Mouse (Mus musculus) gastrocnemius, adult 8-10 months (tissue): ENCODE results near the gene Hist2h4. TPM values are rescaled to one million over a fixed set of nuclear protein-coding genes. Genes with fewer than 3 reads are reported as not detected.
"Not testable (repeated sequence)": the region's sequence is repeated elsewhere in the genome, so short reads cannot be mapped to it uniquely, and the experiment has no call there.

ENCODE experiments used
- DNase-seq, 2 experiments: peaks; one replicate each; pipeline ENCODE4 v3.0.0; 2022; ENCODE audit warnings: low spot score in 2 of 2
- total RNA-seq, 4 experiments: library from RNA; stranded (reverse); gene quantifications; 2 replicates each; pipeline ENCODE4 v1.2.4; 2022

The Hist2h4 gene
- total RNA-seq, 4 experiments from 2014 or later, result 5.6 to 8.2 (median 6.8) TPM

DNA sequence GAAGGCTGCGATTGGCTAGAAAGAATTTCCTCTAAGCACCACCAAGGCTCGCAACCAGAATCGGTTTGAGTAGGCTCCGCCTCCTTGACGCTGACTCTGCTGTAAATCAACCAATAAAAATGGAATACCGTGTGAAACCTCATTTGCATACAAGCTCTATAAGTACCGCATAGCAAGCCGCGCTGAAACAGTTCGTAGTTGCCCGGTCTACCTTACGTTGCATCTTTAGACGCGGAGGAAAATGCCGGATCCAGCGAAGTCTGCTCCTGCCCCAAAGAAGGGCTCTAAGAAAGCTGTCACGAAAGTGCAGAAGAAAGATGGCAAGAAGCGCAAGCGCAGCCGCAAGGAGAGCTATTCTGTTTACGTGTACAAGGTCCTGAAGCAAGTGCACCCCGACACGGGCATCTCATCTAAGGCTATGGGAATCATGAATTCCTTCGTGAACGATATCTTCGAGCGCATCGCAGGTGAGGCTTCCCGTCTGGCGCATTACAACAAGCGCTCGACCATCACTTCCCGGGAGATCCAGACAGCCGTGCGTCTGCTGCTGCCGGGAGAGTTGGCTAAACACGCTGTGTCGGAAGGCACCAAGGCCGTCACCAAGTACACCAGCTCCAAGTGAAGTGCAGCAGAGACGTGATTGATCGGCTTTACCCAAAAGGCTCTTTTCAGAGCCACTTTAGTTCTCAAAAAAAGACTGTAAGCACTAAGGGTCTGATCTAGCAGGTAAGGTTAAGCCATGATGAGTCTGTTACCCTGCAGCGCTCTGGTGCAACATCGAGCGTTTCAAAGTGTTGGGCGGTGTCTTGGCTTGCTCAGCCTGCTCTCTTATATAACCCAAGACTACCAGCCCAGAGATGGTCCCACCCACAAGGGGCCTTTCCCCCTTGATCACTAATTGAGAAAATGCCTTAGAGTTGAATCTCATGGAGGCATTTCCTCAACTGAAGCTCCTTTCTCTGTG, 6.7 kb upstream of the Hist2h4 start, which contains the start of gene Hist2h2bb:
Gene Hist2h2bb (plus strand): TSS at position 242 of the 964 bp plus-strand sequence.
- peak; percentile 82 to 89 for DNase-seq

DNA sequence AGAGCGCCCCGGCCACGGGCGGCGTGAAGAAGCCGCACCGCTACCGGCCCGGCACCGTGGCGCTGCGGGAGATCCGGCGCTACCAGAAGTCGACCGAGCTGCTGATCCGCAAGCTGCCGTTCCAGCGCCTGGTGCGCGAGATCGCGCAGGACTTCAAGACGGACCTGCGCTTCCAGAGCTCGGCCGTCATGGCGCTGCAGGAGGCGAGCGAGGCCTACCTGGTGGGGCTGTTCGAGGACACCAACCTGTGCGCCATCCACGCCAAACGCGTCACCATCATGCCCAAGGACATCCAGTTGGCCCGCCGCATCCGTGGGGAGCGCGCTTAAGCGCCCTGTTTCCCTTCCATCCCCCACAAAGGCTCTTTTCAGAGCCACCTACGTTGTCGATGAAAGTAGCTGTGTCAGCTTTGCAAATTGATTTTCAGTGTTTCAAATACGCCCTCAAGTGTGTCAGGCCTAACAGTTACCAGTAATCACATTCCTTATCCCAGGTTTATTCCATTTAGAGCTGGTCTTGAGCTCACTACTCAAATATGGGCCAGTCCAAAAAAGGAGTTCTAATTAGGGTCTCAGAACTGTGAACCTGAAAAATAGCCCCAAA, 5.8 kb upstream of the Hist2h4 start:
- not testable (repeated sequence) for DNase-seq

DNA sequence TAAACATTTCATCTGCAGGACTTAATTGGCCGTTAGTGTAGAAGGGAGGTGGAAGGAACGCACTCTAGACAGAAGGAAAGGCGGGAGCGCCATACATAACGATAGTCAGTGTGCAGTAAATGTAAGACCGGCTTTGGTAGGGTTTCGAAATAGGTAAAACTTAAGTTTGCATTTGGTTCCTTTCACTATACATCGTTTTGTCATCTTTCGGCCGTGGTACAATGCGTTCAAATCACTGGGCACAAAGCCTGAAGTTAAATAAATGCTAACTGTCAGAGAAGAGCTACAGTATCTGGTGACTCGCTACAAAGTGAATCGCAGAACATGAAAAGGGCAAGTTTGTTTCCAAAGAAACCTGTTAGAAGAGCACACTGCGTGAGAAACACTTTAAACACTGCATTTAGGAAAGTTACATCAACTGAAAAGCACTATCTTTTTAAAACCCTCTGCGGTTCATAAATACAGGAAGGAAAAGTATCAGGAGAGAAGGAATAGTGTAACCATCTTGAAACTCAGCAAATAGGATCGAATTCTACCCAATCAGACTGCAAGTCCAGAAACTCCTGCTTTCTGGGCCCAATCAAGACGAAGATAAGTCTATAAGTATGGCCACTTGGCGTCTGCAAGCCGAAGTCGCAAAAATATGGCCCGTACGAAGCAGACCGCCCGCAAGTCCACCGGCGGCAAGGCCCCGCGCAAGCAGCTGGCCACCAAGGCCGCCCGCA, 5.1 kb upstream of the Hist2h4 start, which contains the start of gene Hist2h3b:
Gene Hist2h3b (plus strand): TSS at position 604 of the 725 bp plus-strand sequence.
- peak; percentile 46 to 62 for DNase-seq

DNA sequence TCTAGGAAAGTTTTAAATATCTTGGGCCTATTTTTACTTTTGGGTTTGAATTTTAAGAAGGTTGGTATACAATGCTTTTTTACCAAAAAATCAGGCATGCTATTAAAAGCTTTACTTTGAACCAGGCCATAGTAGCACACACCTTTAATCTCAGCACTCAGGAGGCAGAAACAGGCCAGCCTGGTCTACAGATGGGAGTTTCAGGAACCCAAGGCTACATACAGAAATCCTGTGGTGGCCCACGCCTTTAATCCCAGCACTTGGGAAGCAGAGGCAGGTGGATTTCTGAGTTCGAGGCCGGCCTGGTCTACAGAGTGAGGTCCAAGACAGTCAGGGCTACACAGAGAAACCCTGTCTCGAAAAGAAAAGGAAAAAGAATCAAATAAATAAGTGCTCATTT, 4.4 kb upstream of the Hist2h4 start:
- no peak for DNase-seq

DNA sequence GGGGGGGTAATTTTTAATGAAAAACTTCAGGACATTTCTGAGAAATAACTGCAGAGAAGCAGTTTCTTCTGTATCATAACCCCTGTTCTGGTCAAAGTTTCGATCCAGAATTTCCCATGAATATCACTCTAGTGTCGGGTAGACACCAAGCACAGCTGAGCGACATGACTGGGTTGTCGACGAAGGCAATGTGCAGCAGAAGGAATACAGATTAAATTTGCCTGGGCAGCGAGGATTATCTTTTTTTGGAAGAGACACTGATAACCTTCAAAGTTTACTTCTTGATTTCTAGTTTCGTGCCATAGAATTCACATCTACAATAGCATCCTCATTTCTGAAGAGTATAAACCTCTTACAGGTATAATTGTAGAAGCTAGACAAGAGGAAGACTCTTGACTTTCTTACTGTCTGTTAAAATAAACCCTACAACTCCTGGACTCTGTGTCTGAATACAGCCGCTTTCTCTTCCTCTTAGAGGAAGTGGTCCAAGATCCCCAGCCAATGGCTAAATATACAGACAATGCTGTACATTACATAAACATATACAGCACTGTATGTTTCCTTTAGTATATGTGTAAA, 3.1 kb upstream of the Hist2h4 start:
- no peak for DNase-seq

DNA sequence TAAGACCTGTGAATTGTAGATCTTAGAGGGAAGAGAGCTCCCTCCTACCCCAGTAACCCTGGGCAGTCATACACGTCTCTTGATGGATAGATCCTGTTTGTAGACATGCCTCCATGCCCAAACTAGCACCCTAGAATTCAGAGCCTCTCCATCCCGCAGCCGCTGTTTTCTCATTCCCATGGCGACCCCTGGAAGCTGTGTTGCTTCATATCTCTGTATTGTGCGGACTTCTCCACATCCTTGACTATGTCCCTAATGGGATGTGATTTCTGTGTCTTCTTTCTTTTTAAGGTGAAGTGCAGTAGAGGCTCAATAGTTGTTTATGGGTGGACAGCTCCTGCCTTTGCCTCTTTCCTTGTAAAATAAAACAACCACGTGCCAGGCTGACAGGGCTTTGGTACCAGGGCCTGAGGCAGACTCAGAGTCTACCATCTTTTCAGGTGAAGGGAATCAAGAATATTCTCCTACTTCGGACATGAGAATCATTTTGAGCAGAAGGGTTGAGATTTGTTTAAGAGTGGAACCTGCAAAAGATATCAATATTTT, 1.4 kb upstream of the Hist2h4 start:
- no peak for DNase-seq

DNA sequence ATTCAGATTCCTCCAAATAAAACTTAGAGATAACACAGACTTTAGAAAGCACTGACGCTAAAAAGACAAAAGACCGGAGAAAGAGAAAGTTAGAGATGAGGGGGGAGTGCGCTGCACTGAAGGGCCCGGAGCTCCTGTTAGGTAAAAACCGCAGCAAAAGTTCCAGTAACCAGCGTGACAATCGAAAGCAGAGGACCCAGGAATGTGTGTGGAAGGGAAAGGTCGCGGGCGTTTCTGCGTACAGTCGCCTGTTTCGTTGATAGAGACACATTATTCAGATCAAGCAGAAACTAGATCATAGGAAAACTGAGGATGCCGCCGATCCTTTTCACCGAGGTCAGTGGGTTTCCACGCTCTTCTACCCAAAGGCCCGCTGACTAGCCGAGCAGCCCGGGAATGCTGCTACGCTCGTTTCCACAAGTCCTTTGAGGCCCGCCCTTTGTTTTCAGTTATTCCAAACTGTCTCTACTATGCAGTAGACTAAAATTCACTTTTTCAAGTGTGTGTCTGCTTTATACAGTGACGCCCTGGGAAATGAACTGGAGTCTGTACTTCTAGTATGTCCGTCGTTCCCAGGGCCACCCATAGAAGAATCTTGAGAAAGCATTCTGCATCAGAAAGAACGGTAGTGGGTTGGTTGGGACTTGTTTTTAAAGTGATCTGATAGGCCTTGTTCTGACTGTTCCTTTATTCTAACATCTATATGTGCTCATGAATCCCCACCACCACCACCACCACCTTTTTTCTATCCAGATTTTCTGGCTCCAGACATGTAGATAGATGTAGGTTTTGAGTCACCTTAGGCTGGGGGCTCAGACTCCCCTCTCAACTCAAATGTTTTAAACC, 670 bp upstream of the Hist2h4 start:
- DNase-seq, result peak; percentile 25 to 27

DNA sequence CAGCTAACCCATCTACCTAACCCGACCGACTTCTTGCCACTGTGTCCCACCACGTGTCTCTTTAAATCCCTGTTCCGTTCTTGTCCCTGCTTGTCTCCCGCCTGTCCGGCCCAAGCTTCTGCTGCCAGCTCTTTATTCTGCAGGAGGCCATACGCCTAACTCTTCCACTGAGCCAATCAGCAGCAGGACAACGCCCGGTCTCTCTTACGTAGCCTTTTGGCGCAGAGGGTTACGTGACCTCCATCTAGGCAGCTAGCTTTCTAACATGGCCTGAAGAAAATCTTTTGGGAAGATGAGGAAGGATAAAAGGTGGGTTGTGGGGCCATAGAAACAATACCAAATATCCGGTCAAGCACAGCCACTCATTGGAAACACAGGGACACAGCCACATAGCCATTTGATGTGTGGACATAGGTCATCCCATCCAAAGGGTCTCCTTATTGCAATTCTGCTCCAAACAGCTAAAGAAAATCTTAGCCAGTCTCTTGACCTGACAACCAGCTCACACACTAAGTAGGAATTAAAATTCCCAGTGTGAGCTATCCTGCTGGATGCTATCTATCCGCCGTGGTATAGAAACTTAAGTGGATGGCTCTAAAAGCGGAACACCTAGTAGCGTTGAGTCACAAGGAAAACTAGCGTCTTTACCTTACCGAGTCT, 765 bp downstream of the Hist2h4 start:
- DNase-seq, result peak; percentile 77 to 81

DNA sequence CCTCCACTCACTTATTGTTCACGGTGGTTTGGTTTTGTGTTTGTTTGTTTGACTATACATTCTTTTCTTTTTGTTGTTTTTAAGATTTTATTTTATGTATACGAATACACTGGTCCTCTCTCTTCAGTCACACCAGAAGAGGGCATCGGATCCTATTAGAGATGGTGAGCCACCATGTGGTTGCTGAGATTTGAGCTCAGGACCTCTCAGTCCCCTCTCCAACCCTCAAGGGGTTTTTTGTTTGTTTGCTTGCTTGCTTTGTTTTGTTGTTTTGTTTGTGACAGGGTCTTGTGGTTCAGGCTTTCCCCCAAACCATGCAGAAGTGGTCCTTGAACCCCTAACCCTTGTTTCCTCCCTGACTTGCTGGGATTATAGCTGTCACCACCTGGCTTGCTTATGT, 1.5 kb downstream of the Hist2h4 start:
- DNase-seq, result no peak

DNA sequence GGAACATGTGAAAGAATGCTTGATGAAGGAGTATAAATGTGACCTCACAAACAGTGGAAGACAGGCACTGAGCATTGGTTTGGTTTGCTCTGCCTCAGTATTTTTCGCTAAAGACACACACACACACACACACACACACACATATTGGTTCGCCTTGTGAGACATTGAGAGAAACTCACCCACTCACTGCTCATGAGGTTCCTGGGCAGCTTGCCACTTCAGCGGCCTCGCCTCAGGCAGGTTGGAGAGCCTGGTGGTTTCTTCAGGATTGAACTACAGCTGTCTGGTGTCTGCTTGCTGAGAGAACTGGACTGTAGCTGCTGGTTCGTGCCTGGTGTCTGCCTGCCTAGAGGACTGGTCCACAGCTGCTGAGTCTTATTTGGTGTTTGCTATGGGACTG, 2.9 kb downstream of the Hist2h4 start:
- DNase-seq, result no peak

DNA sequence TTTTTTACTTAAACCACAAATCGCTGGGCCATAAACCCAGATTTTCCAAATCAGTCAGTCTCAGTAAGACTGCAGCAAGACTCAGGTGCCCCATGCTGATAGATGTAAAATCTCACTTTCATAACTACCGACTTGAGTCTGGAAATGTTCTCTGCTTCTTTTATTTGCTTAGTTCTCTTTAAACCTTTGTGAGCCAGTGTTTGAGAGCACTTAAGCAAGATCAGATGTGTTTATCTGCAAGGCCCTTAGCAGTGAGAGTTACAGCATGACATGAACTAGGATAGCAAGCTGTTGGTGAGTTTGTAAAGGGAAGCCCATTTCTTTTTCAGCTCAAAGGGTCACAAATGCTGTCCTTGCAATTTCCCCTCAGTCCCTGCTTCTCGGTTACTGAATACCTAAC, 5.9 kb downstream of the Hist2h4 start:
- DNase-seq, result no peak

DNA sequence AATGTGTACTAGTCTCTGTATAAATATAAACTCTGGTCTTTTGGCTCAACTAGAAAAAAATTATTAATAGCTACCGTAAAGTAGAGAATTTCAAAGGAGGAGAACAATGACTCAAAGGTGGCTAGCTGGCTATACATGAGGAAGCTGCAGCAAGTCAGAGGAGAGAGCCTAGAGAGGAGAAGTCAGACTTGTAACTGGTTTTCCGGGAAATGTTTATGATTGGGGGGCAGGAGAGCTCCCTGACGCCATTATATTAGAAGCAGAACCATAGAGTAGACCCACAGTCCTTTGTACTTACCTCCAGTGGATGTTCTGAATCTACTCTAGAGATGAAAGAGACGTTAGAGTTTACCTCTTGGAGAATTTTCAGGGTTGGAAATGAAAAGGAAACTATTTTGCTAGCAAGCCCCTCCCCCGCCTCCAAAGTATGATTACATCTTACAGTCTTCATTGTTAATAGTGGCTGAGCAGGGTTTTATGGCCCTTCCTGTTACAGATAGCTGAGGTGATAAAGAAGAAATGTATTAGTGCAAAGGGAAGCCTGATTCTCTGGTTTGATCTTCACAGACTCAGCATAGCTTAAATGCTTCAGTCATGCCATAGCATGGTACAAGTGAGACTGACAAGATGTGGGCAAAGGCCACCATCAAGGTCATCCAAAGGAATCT, 7.1 kb downstream of the Hist2h4 start:
- no peak for DNase-seq

DNA sequence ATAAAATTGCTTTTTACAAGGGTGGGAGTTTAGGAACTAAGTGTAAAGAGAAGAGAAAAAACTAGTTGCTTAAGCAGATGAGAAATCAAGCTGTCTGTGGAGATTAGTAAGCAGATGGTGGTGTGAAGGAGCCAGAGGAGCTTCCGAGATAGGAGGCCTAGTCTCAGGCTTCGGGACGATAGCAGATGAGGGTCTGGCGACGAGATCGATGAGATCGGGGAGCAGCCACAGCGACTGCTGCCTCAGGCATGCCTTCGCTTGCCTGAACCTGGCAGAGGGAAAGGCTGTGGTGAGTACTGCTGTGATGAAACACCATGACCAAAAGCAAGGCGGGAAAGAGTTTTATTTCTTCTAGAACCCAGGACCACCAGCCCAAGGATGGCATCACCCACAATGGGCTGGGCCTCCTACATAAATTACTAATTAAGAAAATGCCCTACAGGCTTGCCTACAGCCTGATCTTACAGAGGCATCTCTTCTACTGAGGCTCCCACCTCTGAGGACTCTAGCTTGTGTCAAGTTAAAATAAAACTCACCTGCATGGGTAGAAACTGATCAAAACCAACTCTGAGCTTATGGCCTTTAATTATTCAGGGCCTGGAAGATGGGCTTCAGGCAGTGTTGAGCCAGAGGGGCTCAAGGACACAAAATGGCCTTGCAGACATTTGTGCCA, 8.3 kb downstream of the Hist2h4 start:
- DNase-seq, result no peak

DNA sequence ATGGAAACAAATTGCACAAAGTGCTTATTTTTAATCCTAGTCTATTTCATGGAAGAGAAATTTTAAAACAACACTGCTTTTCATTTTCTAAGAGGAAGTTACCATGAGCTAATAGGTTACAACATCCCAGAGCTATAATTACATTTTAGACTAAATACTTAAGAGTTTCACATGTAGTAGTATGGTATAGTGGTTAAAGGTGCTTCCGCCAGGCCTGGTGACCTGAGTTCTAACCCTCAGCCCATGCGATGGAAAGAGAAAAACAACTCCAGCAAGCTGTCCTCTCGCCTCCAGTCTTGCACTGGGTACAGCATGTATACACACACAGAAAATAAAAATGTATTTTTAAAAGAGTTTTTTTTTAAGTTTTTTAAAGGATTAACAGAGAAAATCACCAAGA, 11.3 kb downstream of the Hist2h4 start:
- DNase-seq, result no peak

DNA sequence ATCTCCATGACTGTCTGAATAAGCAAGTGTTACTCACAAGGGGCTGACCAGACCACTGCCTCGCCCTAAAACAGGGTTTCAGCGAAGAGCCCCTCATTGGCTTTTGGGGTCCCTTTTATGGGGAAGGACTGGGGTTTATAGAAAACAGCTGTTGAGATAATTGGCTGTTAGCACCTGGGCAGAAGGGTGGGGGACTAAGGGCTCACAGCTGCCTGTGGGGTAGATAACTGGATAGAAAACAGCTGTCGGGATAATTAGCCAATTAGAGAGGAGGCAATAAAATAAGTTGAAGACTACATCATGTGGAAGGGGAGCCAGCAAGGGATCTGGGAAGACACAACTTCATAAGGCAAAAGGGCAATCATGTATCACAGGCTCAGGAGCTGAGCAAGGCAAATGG, 12.2 kb downstream of the Hist2h4 start:
- DNase-seq, result no peak

DNA sequence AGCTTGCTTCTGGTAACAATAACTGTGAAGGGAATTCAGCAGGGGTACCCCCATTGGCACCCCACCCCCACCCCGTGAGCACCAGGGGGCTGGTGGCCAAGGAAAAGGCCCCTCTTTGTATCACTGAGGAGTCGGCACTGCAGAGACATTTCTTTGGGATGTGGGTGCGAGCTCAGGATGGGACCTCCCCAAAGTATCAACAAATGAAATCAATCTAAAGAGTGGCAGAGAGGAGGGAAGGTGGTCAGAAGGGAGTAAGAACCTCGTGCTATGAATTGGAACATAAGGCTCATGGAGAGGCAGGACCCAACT, 14.1 kb downstream of the Hist2h4 start:
- DNase-seq, result no peak

DNA sequence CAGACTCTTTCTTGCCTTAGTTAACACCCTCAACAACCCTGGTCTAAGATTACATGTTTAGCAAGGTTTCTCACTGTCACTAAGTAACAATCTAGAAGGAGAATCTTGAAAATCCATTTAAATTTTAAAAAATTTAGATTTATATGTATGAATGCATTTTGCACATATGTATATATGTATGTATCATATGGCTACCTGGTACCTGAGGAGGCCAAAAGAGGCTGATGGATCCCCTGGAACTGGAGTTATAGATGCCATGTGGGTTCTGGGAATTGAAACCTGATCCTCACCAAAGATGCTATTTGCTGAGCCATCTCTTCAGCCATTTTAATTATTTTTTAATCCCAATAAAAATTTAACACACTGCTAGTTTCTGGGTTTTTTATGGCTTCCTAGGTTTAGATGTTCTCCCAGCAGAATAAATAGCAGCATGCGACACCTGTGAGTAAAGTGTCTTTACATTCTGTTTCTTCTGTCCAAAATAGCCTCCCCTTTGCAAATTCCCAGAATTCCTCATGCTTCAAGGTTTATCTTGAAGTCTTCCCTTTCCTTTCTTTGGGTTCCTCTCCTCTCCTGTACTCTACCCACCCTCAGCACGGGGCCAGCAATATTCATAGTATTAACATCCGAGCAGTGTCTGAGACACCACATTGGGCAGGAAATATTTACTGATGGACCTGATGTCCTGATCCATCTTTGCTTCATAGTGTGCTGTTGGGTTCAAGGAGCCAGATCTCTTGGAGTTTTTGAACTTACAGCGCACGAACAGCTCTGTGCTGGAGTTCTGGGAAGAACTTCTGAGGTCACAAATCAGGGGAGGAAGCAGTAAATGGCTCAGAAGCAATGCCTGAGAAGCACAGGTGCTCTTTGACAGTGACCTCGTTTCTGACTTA, 14.7 kb downstream of the Hist2h4 start:
- DNase-seq, result no peak
